Mouse (Mus musculus): ENCODE measurements around the gene Il18r1. TPM values are rescaled to one million over a fixed set of nuclear protein-coding genes. Genes with fewer than 3 reads are reported as not detected.

The Il18r1 gene
- polyA plus RNA-seq, 1 experiment from 2014 or later, result 0.62 TPM

DNA sequence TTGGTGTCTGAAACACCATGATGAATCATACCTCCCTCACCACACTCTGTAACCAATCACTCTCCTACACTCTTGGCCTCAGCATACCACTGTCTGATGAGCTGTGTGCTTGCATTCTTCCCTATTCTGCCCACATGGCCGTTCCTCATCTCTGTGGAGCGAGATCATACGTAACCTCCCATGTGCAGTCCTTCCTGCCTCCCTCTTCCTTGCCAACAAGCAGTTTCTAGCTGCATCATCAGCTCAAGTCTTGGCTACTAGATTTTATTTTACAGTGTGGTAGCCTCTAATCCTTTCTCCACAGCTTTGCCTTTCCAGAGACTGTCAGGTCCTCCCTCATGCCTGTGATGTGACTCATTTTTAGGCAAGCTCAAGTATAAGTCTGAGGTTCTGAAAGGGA, 20.6 kb upstream of the Il18r1 start:
- ATAC-seq (no peak), DNase-seq (no peak)
- 76% methylated on average over 3 of the region's 3 CpGs for WGBS (ENCODE audit: insufficient replicate concordance)
- H3K4me2 ChIP-seq (ENCODE audit: low read depth, low read length), result no peak overlapping the region
- no peak overlapping the region for H3K4me3 ChIP-seq (ENCODE audit: low read depth, low read length)
- no peaks in the 10 kb centered on the region for H3K36me3 ChIP-seq (replicated peaks; ENCODE audit: insufficient read depth, low read length)
- TF ChIP-seq EP300 (IDR thresholded peaks at IDR 0.05; ENCODE audit: low read depth), result no peak
- TF ChIP-seq CTCF (IDR thresholded peaks at IDR 0.05; ENCODE audit: low read depth), result no peak
- H3K9me3 ChIP-seq (ENCODE audit: low read length), result no peaks in the 10 kb centered on the region
- H3K27me3 ChIP-seq (ENCODE audit: insufficient read depth, low read length), result no peaks in the 10 kb centered on the region
- no peak overlapping the region for H3K9ac ChIP-seq (replicated peaks)
- H3K27ac ChIP-seq (ENCODE audit: low read depth), result no peak overlapping the region
- no peaks in the 10 kb centered on the region for H3K4me1 ChIP-seq (ENCODE audit: insufficient read depth)

DNA sequence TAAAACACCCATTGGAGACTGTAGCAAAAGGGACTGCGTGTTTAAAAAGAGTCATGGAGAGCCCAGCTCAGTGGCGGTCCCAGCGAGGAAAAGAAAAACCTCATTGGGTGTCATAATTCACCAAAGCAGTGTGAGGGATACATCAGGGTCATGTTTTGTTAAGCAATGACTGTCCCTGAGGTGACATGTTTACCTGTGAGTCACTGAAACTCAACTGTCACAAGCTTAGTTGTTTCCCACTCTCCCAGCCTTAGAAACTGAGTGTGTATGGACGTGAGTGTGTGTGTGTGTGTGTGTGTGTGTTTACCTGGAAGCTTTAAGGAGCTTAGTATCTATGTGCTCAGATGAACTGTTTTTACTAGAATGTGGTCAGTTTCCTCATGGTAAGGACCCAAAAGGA, 2.0 kb downstream of the Il18r1 start:
- Histone ChIP-seq H3K27me3 (ENCODE audit: insufficient read depth, low read length) (no peaks in the 10 kb centered on the region), H3K36me3 (replicated peaks; ENCODE audit: insufficient read depth, low read length) (no peaks in the 10 kb centered on the region), H3K27ac (ENCODE audit: low read depth) (no peak overlapping the region), H3K9ac (replicated peaks) (no peak overlapping the region), H3K9me3 (ENCODE audit: low read length) (no peaks in the 10 kb centered on the region), H3K4me3 (ENCODE audit: low read depth, low read length) (no peak overlapping the region), H3K4me2 (ENCODE audit: low read depth, low read length) (no peak overlapping the region), H3K4me1 (ENCODE audit: insufficient read depth) (peaks cover 3% of the 10 kb centered on the region; the same call in 1 of the 2 replicates)
- DNase-seq (no peak), ATAC-seq (no peak)
- 88% methylated on average over 4 of the region's 4 CpGs for WGBS (ENCODE audit: insufficient replicate concordance)
- TF ChIP-seq CTCF (IDR thresholded peaks at IDR 0.05; ENCODE audit: low read depth) (no peak), EP300 (IDR thresholded peaks at IDR 0.05; ENCODE audit: low read depth) (no peak)

DNA sequence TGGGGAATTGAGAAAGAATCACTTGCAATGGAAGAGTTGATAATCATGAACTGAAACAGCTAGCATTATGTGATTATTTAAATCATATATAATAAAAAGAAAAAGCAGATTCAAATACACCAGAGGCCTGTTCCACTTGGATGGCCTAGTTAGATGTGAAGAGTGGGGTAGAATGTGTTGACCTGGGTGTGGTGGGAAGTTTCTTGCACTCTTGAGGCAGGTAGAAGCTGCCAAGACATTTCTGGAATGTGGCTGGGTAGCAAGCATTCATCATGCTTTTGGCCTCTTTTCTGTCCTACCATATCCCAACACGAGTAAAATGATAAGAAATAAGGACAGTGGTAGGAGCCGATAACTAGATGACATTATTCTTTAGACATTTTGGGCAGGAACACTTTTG, 3.5 kb downstream of the Il18r1 start:
- no peak for ATAC-seq
- H3K9ac ChIP-seq (replicated peaks), result no peak overlapping the region
- no peaks in the 10 kb centered on the region for H3K27me3 ChIP-seq (ENCODE audit: insufficient read depth, low read length)
- 51% methylated on average over 2 of the region's 2 CpGs for WGBS (ENCODE audit: insufficient replicate concordance)
- DNase-seq, result no peak
- H3K4me1 ChIP-seq (ENCODE audit: insufficient read depth), result peaks cover 3% of the 10 kb centered on the region; the same call in 1 of the 2 replicates
- H3K27ac ChIP-seq (ENCODE audit: low read depth), result no peak overlapping the region
- H3K4me3 ChIP-seq (ENCODE audit: low read depth, low read length), result no peak overlapping the region
- H3K9me3 ChIP-seq (ENCODE audit: low read length), result no peaks in the 10 kb centered on the region
- TF ChIP-seq CTCF (IDR thresholded peaks at IDR 0.05; ENCODE audit: low read depth) (no peak), EP300 (IDR thresholded peaks at IDR 0.05; ENCODE audit: low read depth) (no peak)
- no peak overlapping the region for H3K4me2 ChIP-seq (ENCODE audit: low read depth, low read length)
- H3K36me3 ChIP-seq (replicated peaks; ENCODE audit: insufficient read depth, low read length), result no peaks in the 10 kb centered on the region

DNA sequence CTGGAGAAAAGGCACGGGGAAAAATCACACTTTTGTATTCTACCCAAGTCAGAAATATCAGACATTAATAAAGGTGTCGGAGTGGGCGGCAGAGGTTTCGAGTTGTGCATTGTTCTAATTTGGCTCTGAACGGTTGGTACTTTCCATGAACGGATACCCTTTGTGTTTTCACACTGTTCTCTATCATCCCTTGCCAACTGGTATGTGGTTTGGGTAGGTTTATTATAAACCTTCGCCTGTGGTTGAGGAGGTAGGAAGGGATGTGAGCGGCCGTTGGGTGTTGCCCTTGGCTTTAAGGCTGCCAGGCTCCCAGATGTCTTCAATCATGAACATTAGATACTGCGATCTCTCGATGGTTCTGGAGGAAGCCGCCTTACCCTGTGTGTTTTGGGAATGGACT, 4.5 kb downstream of the Il18r1 start:
- no peak for ATAC-seq
- H3K4me2 ChIP-seq (ENCODE audit: low read depth, low read length), result no peak overlapping the region
- 44% methylated on average over 12 of the region's 12 CpGs for WGBS (ENCODE audit: insufficient replicate concordance)
- H3K9ac ChIP-seq (replicated peaks), result no peak overlapping the region
- no peak overlapping the region for H3K27ac ChIP-seq (ENCODE audit: low read depth)
- DNase-seq, result no peak
- H3K27me3 ChIP-seq (ENCODE audit: insufficient read depth, low read length), result no peaks in the 10 kb centered on the region
- no peaks in the 10 kb centered on the region for H3K36me3 ChIP-seq (replicated peaks; ENCODE audit: insufficient read depth, low read length)
- no peak overlapping the region for H3K4me3 ChIP-seq (ENCODE audit: low read depth, low read length)
- peak; percentile 61 for TF ChIP-seq EP300 (IDR thresholded peaks at IDR 0.05; ENCODE audit: low read depth)
- no peak for TF ChIP-seq CTCF (IDR thresholded peaks at IDR 0.05; ENCODE audit: low read depth)
- H3K4me1 ChIP-seq (ENCODE audit: insufficient read depth), result peaks cover 3% of the 10 kb centered on the region; the same call in 1 of the 2 replicates
- H3K9me3 ChIP-seq (ENCODE audit: low read length), result no peaks in the 10 kb centered on the region

DNA sequence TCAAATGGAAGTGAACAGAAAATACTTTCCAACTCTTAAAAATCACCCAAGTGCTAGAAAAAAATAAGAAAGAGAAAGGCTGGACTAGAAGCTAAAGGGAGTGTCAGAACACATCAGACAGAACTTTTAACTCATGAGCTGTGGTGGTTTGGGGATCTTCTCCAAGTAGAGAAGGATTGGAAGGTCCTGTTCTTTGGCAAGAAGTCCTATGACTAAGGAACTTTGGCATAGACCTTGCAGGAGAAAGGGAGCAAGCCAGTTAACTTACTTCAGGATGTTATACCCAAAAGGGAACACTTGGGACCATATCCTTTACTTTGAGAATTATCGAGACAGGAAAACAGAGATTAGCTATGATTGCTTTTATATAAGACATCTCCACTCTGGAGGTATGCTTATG, 7.0 kb downstream of the Il18r1 start:
- no peak overlapping the region for H3K27ac ChIP-seq (ENCODE audit: low read depth)
- ATAC-seq, result no peak
- no peak for DNase-seq
- H3K9me3 ChIP-seq (ENCODE audit: low read length), result no peaks in the 10 kb centered on the region
- H3K4me2 ChIP-seq (ENCODE audit: low read depth, low read length), result no peak overlapping the region
- no peak for TF ChIP-seq CTCF (IDR thresholded peaks at IDR 0.05; ENCODE audit: low read depth)
- no peak for TF ChIP-seq EP300 (IDR thresholded peaks at IDR 0.05; ENCODE audit: low read depth)
- H3K36me3 ChIP-seq (replicated peaks; ENCODE audit: insufficient read depth, low read length), result no peaks in the 10 kb centered on the region
- no peaks in the 10 kb centered on the region for H3K4me1 ChIP-seq (ENCODE audit: insufficient read depth)
- H3K9ac ChIP-seq (replicated peaks), result no peak overlapping the region
- H3K4me3 ChIP-seq (ENCODE audit: low read depth, low read length), result no peak overlapping the region
- no peaks in the 10 kb centered on the region for H3K27me3 ChIP-seq (ENCODE audit: insufficient read depth, low read length)
- 73% methylated on average over 1 of the region's 1 CpGs for WGBS (ENCODE audit: insufficient replicate concordance)

DNA sequence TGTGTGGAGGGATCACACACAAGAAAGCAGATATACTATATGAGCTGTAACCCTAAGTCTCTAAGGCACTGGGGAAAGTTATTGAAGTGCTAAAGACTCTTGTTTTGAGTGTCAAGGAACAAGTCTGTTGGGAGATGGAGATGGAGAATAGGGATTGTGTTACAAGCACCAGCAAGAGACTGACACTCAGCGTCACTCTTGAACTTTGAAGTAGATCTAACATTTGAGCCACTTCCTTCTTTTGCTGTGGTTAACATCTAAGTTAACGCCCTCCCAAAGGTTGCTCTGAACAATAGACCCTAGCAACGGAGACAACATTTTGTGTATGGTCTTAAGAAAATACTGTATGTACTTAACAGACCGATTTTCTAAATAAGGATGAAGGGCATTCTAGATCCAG, 8.3 kb downstream of the Il18r1 start:
- H3K9ac ChIP-seq (replicated peaks), result no peak overlapping the region
- no peaks in the 10 kb centered on the region for H3K27me3 ChIP-seq (ENCODE audit: insufficient read depth, low read length)
- WGBS (ENCODE audit: insufficient replicate concordance), result 30% methylated on average over 4 of the region's 4 CpGs
- H3K9me3 ChIP-seq (ENCODE audit: low read length), result no peaks in the 10 kb centered on the region
- TF ChIP-seq EP300 (IDR thresholded peaks at IDR 0.05; ENCODE audit: low read depth), result no peak
- no peak for TF ChIP-seq CTCF (IDR thresholded peaks at IDR 0.05; ENCODE audit: low read depth)
- no peak overlapping the region for H3K4me2 ChIP-seq (ENCODE audit: low read depth, low read length)
- DNase-seq (no peak), ATAC-seq (no peak)
- no peaks in the 10 kb centered on the region for H3K36me3 ChIP-seq (replicated peaks; ENCODE audit: insufficient read depth, low read length)
- no peaks in the 10 kb centered on the region for H3K4me1 ChIP-seq (ENCODE audit: insufficient read depth)
- H3K4me3 ChIP-seq (ENCODE audit: low read depth, low read length), result no peak overlapping the region
- H3K27ac ChIP-seq (ENCODE audit: low read depth), result no peak overlapping the region

DNA sequence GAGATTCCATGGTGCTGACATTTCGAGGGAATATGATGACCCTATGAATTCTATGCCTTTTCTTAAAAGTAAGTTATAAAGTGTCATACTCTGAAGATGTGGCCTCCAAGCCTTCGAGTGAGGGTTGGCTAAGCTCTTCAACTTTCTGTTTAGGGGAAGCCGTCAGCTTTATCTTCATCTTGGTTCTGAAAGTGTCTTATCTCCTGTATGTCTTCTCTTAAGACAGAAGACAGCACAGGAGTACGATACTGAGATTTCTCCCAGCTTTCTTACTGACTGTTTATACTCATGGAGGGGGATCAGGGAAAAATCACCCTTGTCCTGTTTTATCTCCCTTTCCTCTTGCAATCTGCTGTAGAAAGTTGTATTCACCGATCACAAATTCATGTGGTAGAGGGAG, 9.0 kb downstream of the Il18r1 start:
- no peaks in the 10 kb centered on the region for H3K9me3 ChIP-seq (ENCODE audit: low read length)
- 51% methylated on average over 5 of the region's 5 CpGs for WGBS (ENCODE audit: insufficient replicate concordance)
- H3K4me2 ChIP-seq (ENCODE audit: low read depth, low read length), result no peak overlapping the region
- no peak for TF ChIP-seq CTCF (IDR thresholded peaks at IDR 0.05; ENCODE audit: low read depth)
- TF ChIP-seq EP300 (IDR thresholded peaks at IDR 0.05; ENCODE audit: low read depth), result no peak
- H3K27ac ChIP-seq (ENCODE audit: low read depth), result no peak overlapping the region
- DNase-seq (no peak), ATAC-seq (no peak)
- H3K4me3 ChIP-seq (ENCODE audit: low read depth, low read length), result no peak overlapping the region
- no peaks in the 10 kb centered on the region for H3K36me3 ChIP-seq (replicated peaks; ENCODE audit: insufficient read depth, low read length)
- no peaks in the 10 kb centered on the region for H3K27me3 ChIP-seq (ENCODE audit: insufficient read depth, low read length)
- no peak overlapping the region for H3K9ac ChIP-seq (replicated peaks)
- H3K4me1 ChIP-seq (ENCODE audit: insufficient read depth), result no peaks in the 10 kb centered on the region
